Mouse (Mus musculus) gastrocnemius, postnatal 10 days (tissue): Measurements from ENCODE around the gene Nck2. TPM values are rescaled to one million over a fixed set of nuclear protein-coding genes. Genes with fewer than 3 reads are reported as not detected.

Experiments used
- DNase-seq: peaks from one replicate; pipeline ENCODE4 v3.0.0; 2021; ENCODE audit warnings: mixed read lengths
- long read RNA-seq, 2 experiments: library from polyadenylated mRNA; stranded (forward); transcript quantifications; one replicate each; pipeline ENCODE4 v2.0.0; 2021
- total RNA-seq, 2 experiments: library from RNA; stranded (reverse); gene quantifications; 2 replicates each; pipeline ENCODE4 v1.2.3; 2021

Gene Nck2
- 10 to 100 TPM; 30.2 to 38.0 TPM for total RNA-seq
- long read RNA-seq, experiment 1, transcript Nck2-201 (5 exons, 2,772 nt): major isoform, 103 of 113 reads
- long read RNA-seq, experiment 1, partial matches to known transcripts: 4 of 113 reads
- long read RNA-seq, experiment 1, other reads (novel, unspliced or antisense): 6 of 113 reads
- long read RNA-seq, experiment 2, transcript Nck2-201 (5 exons, 2,772 nt): major isoform, 71 of 84 reads
- long read RNA-seq, experiment 2, partial matches to known transcripts: 7 of 84 reads
- long read RNA-seq, experiment 2, other reads (novel, unspliced or antisense): 6 of 84 reads

DNA sequence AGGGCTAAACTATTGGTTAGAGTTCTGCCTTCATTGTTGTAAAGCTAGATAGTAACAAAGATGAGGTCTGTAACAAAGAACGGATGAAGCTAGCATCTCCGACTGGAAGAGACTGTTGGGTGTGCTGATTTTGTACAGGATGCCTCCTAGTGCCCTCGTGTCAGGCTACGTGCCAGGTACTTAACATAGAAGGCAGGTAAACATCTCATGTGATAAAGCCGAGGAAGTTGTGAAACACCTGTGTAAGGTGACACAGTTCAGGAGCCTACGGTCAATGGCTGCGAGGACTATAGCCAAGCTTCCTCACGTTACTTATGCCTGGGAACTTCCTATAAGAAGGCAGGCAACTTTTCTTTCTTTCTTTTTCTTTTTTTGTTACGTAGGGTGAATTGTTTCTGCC is at the start of gene Nck2:
Gene Nck2, plus strand, starts transcription at position 49 of the 400 bp plus-strand sequence.
- DNase-seq: no peak

- no peak for DNase-seq
Measured at GRCm38 (mm10) chr1:43395040-43395439, 49.3 kb upstream of the Nck2 start.

GRCm38 (mm10) chr1:43395799-43396198 is 48.6 kb upstream of the Nck2 start:
- DNase-seq: no peak

DNA sequence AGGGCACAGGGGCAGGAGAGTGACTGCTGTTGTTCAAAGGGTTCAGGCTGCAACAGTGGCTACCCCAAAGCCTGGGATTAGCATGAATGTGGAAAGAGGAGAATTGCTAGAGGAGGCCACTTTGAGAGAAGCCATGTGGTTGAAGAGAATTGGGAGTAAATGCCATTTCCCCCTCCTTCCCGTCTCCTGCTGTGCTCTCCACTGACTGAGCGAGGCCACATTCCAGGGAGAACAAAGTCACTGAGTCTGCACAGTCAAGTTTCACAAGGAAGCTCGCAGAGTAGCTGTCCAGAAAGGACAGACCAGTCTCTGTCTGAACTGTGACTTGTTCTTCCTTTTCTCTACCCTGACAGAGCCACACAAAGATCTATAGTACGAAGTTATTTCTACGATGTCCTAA is 47.9 kb upstream of the Nck2 start:
- DNase-seq: no peak

DNA sequence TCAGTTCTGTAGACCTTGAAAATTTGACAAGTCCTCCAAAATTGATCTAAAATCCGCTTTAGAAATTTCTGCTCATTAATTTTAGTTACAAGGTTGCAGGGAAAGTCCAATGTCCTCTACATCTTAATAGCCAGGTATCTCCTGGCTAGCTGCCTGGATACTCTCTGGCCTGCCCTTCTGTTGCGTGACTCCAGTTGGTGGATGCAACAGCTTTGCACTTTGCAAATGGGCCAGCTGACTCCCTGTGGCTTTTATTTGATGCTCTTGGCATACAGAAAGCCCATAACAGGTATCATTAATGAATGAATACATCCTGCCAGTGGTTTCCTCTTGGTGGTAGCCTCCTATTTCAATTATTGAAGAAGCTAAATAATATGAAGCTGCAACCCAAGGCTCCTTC is 47.3 kb upstream of the Nck2 start:
- DNase-seq: no peak

DNA sequence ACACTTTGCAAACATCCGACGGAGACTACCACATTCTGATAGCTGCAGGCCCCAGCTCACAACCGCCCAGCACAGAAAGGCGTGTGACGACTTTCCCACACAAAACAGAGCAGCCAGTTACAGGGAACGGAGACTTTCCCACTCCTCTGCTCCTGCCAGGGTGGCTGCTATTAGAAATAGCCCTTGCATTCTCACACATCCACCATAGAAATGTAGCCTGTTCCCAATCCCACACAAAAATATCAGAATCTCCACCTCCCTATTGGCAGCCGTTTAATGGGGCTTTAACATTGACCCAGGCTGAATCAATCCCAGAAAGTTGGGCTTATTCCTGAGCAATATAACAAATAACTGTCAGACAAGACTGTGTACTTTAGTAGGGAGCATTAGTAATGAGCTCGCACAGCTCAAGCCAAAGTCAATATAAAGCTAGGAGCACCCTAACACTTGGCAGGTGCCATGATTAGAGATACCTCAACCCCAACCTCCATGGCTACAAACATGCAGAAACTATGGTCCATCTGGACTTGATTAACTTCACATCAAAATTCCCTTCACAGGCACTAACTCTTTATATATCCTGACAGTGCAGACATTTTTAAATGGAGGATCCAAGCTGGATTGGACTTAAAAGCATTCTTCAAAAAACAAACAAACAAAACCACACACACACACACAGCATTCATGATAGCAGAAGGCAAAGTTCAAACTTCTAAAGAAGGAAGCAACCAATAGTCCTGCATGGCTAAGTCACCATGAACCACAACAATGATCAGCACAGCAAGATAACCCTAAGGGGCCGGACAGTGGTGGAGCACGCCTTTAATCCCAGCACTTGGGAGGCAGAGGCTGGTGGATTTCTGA is 45.4 kb upstream of the Nck2 start:
- no peak for DNase-seq

GRCm38 (mm10) chr1:43399602-43400216 is 44.7 kb upstream of the Nck2 start:
- DNase-seq: no peak

- no peak for DNase-seq
Measured at GRCm38 (mm10) chr1:43400655-43401054, 43.7 kb upstream of the Nck2 start.

DNA sequence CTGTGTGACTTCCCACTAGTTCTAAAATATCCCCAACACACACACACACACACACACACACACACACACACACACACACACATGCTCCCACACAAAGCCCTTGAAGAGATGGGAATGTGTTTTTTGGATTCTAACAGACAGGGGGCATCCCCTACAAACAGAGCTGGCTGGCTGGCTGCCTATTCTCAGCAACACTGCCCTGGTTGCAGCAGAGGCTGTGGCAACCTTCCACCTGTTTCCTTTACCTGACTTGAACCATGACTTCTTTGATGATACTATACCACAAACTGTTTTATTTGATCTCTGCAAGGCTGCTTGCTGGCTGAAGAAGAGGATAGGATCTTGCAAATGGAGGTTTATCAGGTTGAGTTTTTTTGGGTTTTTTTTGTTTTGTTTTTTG is 41.0 kb upstream of the Nck2 start:
- DNase-seq: peak; percentile 36

GRCm38 (mm10) chr1:43404693-43405678 is 39.4 kb upstream of the Nck2 start:
- DNase-seq: no peak

DNA sequence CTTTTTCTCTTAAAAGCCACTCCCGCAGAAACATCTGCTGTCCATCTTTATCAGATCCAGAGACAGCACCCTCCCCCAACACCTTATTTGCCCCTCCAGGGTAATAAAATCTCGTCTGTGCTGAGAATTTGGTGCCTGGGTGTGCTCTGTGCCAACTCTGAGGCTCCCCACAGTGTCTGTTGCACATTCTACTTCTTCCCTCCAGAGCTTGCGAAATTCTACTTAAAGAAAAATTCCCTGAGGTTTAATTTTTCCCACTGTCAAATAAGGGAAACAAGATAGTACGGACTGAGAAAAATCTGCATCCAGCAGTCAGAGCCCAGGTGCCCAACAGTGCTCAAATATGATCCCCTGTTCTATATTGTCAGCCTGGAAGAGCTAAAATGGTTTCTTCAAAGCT is 35.4 kb upstream of the Nck2 start:
- DNase-seq: no peak

- no peak for DNase-seq
Measured at GRCm38 (mm10) chr1:43412825-43413224, 31.6 kb upstream of the Nck2 start.

DNA sequence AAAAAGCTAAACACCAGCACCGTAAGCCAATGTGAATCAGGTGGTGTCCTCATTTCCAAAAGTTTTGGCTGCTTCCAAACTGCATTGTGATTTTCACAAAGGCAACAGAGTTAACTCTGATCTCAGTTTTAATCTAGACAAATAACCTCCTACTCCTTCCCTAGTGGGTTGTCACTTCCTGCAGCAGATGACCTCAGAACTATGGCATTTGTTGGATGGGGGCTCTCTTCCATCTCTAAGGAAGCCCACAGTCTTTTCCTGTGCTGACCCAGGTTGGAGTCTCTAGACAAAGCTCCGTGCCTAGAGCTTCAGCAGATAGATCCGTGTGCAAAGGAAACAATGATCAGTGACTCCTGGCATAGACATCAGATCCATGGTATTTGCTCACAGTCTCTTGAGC is 31.1 kb upstream of the Nck2 start:
- DNase-seq: no peak

DNA sequence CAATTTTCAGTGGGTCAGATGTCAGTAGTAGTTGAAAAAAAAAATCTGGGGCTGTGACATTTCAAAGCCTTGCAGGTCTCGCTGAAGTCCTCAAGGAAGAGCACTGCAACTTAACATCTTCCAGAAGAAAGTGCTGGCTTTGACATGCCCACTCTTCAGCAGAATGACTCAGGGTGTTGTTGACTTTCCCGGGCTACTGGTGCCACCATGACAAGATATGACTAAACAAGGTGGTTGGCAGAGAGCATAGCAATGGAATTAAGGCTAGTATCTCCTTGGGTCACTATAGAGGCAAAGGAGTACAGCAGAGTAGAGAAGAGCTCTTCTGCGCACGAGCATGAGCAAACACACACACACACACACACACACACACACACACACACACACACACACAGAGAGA is 30.6 kb upstream of the Nck2 start:
- no peak for DNase-seq

DNA sequence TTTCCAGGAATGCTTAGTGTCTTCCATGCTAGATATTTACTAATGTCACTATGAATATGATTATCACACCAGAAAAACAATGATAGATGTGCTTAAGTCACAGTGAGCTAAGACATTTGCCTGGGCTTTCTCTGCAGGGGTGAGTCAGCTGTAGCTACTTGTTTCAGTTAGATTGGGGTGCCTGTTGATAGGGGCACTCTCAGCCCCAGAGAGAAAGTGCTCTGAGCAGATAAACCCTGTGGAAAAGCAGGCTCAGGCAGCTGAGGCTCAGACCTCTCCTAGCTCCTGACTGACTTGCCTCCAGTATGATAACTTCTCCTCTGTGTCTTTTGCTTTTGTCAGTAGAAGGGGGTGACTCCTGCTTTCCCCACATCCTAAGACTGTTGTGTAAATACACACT is 30.2 kb upstream of the Nck2 start:
- no peak for DNase-seq

GRCm38 (mm10) chr1:43414971-43415370 is 29.4 kb upstream of the Nck2 start:
- DNase-seq: no peak

DNA sequence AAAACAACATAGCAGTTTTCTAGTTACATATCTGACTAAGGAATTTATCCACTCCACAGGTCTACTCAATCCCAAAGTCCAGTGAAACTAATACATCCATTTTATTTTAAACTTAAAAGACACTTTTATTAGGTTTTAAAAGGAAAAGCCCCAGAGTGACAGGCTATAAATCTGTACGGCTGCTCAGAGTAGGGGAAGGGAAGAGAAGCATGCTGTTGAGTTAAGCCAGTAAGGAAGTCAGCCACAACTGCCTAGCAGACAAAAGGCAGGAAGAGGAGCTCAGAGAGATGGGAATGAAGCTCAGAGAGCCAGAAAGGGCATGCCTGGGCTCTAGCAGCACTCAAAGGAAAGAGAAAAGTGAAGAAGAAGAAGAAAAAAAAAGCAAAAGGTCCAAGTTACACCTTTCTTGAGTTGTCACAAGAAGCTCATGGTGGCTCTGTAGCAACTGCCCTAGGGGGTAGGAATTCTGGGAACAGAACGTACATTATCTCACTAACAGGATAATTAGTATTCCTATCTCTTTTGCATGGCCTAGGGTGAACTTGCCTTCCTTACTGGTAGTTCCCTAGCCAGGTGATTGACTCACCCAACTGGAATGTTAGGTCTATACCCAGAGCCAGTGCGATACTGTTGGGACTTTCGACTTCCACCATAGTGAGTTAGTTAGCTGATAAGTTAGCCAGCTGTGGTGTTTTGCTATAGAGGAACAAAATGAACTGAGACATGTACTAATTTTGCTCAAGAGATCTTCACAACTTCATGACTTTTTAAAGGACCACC is 21.2 kb upstream of the Nck2 start:
- DNase-seq: no peak

- peak; percentile 39 for DNase-seq
Measured at GRCm38 (mm10) chr1:43426526-43426925, 17.9 kb upstream of the Nck2 start.

- no peak for DNase-seq
Measured at GRCm38 (mm10) chr1:43426993-43427535, 17.3 kb upstream of the Nck2 start.

- DNase-seq: no peak
Measured at GRCm38 (mm10) chr1:43429924-43430876, 14.2 kb upstream of the Nck2 start.
